Mouse (Mus musculus): ENCODE data around the gene Zar1.
"Not testable (repeated sequence)": the region's sequence is repeated elsewhere in the genome, so short reads cannot be mapped to it uniquely, and the experiment has no call there.

Gene Zar1

GRCm38 (mm10) chr5:72580970-72581332 lies at the start of gene Zar1:
Zar1 (minus strand) TSS chr5:72581254.
- DNase-seq (ENCODE audit: low read depth, low spot score), result not testable (repeated sequence)

- no peak for DNase-seq (ENCODE audit: low read depth, low spot score)
Observed at GRCm38 (mm10) chr5:72630026-72630425, 49.0 kb upstream of the Zar1 start.

- DNase-seq (ENCODE audit: low read depth, low spot score), result no peak
Observed at GRCm38 (mm10) chr5:72621022-72621421, 40.0 kb upstream of the Zar1 start.

GRCm38 (mm10) chr5:72617413-72617812 lies 36.4 kb upstream of the Zar1 start:
- DNase-seq (ENCODE audit: low read depth, low spot score), result no peak

GRCm38 (mm10) chr5:72603138-72603537 lies 22.1 kb upstream of the Zar1 start:
- no peak for DNase-seq (ENCODE audit: low read depth, low spot score)

GRCm38 (mm10) chr5:72601006-72601405 lies 20.0 kb upstream of the Zar1 start:
- peak; percentile 89 for DNase-seq (ENCODE audit: low read depth, low spot score)

GRCm38 (mm10) chr5:72587192-72587681 lies 6.2 kb upstream of the Zar1 start, which contains the start of gene Gm5868:
Gm5868 (minus strand) TSS chr5:72587551.
- DNase-seq (ENCODE audit: low read depth, low spot score), result peak; percentile 12

- not testable (repeated sequence) for DNase-seq (ENCODE audit: low read depth, low spot score)
Observed at GRCm38 (mm10) chr5:72586667-72587191, 5.7 kb upstream of the Zar1 start.

GRCm38 (mm10) chr5:72586122-72586521 lies 5.1 kb upstream of the Zar1 start:
- DNase-seq (ENCODE audit: low read depth, low spot score), result peak; percentile 54

GRCm38 (mm10) chr5:72580088-72580969 lies 725 bp downstream of the Zar1 start:
- not testable (repeated sequence) for DNase-seq (ENCODE audit: low read depth, low spot score)

GRCm38 (mm10) chr5:72579599-72579998 lies 1.5 kb downstream of the Zar1 start:
- not testable (repeated sequence) for DNase-seq (ENCODE audit: low read depth, low spot score)

- no peak for DNase-seq (ENCODE audit: low read depth, low spot score)
Observed at GRCm38 (mm10) chr5:72565621-72566020, 15.4 kb downstream of the Zar1 start.

- not testable (repeated sequence) for DNase-seq (ENCODE audit: low read depth, low spot score)
Observed at GRCm38 (mm10) chr5:72563183-72563582, 17.9 kb downstream of the Zar1 start.

- no peak for DNase-seq (ENCODE audit: low read depth, low spot score)
Observed at GRCm38 (mm10) chr5:72560976-72561628, 20.0 kb downstream of the Zar1 start.

- DNase-seq (ENCODE audit: low read depth, low spot score), result peak; percentile 99
Observed at GRCm38 (mm10) chr5:72559544-72560049, 21.5 kb downstream of the Zar1 start, which contains the start of gene Nfxl1. Nfxl1 (minus strand) TSS chr5:72559684.

- no peak for DNase-seq (ENCODE audit: low read depth, low spot score)
Observed at GRCm38 (mm10) chr5:72558716-72559526, 22.1 kb downstream of the Zar1 start.

- no peak for DNase-seq (ENCODE audit: low read depth, low spot score)
Observed at GRCm38 (mm10) chr5:72556245-72556644, 24.8 kb downstream of the Zar1 start.

GRCm38 (mm10) chr5:72551209-72551608 lies 29.8 kb downstream of the Zar1 start:
- no peak for DNase-seq (ENCODE audit: low read depth, low spot score)

- no peak for DNase-seq (ENCODE audit: low read depth, low spot score)
Observed at GRCm38 (mm10) chr5:72528896-72529295, 52.2 kb downstream of the Zar1 start.
